Mouse (Mus musculus): ENCODE data around the gene Fam114a2.
"Not testable (repeated sequence)": the region's sequence is repeated elsewhere in the genome, so short reads cannot be mapped to it uniquely, and the experiment has no call there.

Gene Fam114a2

DNA sequence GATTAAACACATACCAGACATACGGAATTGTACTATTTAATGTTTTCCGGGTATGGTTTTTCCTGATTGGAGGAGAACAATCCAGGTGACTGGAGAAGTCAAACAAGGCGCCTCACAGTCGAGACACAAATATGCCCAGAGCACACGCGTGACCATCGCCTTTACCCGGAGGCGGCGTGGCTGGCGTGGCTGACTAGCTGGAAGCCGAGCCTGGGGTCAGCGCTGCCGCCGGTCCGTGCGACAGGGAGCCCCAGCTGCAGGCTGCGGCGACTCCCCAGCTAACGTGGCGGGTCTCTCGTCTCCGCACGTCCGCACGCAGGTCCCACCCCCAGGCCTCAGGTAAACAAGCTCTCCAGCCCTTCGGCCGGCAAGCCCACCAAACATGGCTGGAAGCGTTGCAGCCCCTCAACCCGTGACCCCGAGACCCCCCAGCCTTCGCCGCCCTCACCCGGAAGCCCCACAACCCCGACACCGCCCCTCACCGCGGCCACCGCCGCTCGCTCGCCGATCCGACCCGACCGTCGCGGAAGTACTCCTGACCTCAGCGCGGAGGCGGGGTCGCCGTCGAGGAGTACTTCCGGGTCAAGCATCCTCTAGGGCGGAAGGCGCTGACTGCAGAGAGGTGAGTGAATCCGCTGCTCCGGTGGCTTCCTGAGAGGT, at the start of gene Fam114a2, which contains the start of gene Mfap3:
Gene Fam114a2 (minus strand): TSS at position 527 of the 660 bp plus-strand sequence.
Gene Mfap3 (plus strand): TSS at position 574 of the 660 bp plus-strand sequence.
- in situ Hi-C loops (cut with MboI) = no loop called here

- in situ Hi-C loops (cut with MboI) = no loop called here
Measured at GRCm38 (mm10) chr11:57566091-57567035, 47.9 kb upstream of the Fam114a2 start.

DNA sequence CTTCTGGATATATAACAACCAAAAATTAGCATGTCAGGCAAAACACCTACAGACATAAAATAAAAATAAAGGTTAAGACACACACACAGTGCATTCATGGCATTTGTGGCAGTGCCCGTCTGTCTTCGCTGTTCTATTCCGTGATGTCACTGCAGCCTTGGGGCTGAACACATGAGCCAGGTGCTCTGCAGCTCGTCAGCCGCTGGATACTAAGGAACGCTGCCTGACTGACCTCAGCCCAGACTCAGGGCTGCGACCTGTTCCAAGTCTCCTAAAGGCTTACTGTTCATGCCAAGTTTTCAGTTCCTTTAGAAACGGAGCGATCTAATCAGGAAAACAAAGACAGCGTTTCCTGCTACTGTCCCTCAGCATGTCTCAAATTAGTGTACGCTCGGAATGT, 46.1 kb upstream of the Fam114a2 start:
- in situ Hi-C loops (cut with MboI) = no loop called here

DNA sequence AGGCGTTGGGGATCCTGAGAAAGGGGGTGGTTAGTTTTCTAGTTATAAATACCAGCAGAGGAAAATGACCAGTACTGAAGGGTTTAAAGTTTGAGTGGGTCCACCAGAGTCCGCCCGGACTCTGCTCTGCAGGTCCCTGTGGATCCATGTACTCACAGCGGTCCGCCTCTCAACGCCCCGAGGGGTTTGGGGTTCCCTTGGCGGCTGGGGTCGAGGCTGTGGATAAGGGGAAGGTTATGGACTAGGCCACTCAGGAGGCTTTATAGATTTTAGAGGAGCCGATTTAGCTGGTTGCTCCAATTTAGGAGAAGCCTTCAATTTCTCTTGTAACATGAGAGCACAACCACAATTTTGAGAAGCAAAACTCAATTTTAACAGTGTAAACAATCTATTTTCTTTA, 39.5 kb upstream of the Fam114a2 start:
- in situ Hi-C loops (cut with MboI) = not testable (repeated sequence)

DNA sequence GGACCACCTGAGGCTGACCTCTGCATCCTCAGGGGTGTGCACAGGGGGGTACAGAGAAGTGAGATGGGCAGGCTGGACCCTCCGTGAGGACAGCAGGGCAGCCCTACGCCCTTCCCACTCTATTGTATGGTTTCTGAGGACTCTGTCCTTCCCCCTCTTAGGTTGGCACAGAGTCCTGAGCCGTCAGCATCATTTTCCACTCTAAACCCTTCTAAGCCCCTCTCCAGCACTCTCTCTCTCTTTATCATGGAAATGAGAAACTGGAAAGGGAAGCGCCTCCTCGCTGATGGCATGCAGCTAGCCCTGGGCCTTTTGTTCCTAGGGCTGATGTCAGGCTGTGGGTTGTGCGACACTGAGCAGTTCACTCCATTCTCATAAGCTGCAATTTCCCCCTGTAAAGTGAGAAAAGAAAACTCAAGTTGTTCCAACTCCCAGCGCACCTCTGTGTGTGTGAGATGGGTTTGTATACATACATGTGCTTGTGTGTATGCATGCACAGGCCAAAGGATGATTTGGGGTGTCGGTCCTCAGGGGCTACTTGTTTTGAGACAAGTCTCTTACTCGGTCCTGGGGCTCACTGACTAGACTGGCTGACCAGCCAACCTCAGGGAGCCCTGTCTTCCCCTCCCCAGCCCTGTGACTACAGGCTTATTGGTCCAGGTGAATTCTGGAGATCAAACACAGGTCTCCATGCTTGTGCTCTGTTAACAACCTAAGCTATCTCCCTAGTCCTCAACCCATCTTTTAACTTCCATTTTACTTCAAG, 34.8 kb upstream of the Fam114a2 start:
- in situ Hi-C loops (cut with MboI) = no loop called here

- in situ Hi-C loops (cut with MboI) = no loop called here
Measured at GRCm38 (mm10) chr11:57551016-57551415, 32.6 kb upstream of the Fam114a2 start.

GRCm38 (mm10) chr11:57550230-57550629, 31.8 kb upstream of the Fam114a2 start:
- in situ Hi-C loops (cut with MboI) = no loop called here

- in situ Hi-C loops (cut with MboI) = loop anchor here (10.0 kb wide), 1 partner anchor 216 kb away; no protein-coding TSS in a partner anchor
Measured at GRCm38 (mm10) chr11:57548618-57549550, 30.5 kb upstream of the Fam114a2 start.

- in situ Hi-C loops (cut with MboI) = loop anchor here (10.0 kb wide), 1 partner anchor 224 kb away; no protein-coding TSS in a partner anchor
Measured at GRCm38 (mm10) chr11:57540681-57541080, 22.3 kb upstream of the Fam114a2 start.

DNA sequence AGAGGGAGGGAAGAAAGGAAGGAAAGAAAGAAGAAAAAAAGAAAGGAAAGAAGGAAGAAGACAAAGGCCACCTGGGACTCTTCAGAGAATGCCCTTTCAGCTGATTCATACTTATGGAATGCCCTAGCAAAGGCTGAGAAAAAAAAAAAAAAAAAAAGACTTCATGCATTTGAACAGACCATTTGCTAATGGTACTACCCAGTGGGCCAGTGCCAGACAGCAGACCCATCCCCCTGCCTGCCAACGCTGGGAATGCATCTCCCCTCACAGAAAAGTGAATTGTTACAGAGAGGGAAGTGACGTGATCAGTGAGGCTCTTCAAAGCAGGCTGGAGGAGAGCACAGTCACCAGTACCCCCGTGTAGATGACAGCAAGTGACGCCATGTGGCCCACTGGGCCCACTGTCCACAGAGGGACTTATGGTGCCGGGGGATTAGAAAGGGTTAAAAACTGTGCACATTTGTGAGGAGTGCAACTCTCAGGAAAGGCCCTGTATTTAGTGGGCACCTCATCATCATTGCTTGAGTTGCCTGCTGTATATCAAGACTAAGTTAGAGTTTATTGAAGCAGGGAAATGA, 21.5 kb upstream of the Fam114a2 start:
- in situ Hi-C loops (cut with MboI) = loop anchor here (10.0 kb wide), 1 partner anchor 225 kb away; no protein-coding TSS in a partner anchor

GRCm38 (mm10) chr11:57535912-57536311, 17.5 kb upstream of the Fam114a2 start:
- in situ Hi-C loops (cut with MboI) = no loop called here

DNA sequence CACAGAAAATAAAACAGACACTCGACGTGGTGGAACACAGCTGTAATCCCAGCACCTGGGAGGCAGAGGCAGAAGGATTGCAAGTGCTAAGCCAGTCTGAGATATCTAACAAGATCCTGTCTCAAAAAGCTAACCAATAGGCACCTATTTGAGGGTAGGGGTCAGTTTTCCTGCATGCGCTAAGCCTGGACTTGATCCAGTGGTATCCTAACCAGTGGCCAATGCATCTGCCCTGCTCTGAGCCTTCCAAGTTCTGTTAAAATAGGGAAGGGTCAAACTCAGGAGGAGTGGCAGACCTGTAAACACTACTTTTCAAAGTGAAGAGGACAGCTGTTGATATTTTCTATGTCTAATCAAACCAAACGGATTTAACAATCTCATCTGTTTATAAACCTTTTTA, 13.9 kb upstream of the Fam114a2 start:
- in situ Hi-C loops (cut with MboI) = no loop called here

GRCm38 (mm10) chr11:57531300-57531950, 13.0 kb upstream of the Fam114a2 start:
- in situ Hi-C loops (cut with MboI) = no loop called here

DNA sequence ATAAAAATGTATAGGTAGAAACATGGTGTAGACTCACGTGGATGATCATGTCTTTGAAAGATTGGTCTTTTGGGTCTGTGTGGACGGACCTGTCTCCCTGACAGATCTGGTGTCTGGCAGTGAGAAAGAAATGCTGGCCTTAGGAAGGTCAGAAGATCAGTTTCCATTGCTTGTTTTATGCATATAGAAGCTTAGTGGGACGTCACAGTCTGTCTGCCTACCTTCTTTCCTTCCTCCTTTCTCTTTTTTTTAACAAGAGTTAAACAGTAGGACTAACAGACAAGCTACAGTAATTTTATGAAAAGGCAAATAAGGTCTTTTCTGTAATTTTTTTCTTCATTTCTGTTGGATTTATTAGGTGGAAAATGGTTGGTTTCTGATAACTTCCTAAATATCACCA, 10.7 kb upstream of the Fam114a2 start:
- in situ Hi-C loops (cut with MboI) = no loop called here

- in situ Hi-C loops (cut with MboI) = no loop called here
Measured at GRCm38 (mm10) chr11:57527506-57527905, 9.1 kb upstream of the Fam114a2 start.

GRCm38 (mm10) chr11:57525900-57526299, 7.5 kb upstream of the Fam114a2 start:
- in situ Hi-C loops (cut with MboI) = no loop called here

DNA sequence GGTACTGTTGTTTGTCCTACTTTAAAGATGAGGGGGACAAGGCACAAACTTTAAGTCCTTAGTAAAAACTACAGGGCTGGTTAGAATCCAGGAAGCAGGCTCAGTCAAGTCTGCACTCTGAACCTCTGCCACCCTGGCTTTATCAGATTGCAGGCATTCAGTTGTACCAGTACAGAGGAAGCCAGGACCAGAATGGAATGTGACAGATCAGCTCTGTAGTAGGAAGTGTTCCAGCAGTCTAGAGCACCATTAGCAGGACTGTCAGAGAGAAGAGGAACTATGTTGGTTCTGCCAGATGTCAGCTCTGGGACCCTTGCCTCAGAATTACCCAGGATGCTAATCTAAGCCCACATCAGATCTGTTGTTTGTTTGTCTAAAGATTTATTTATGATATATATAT, 6.2 kb upstream of the Fam114a2 start:
- in situ Hi-C loops (cut with MboI) = no loop called here

- in situ Hi-C loops (cut with MboI) = no loop called here
Measured at GRCm38 (mm10) chr11:57523418-57523817, 5.0 kb upstream of the Fam114a2 start.

GRCm38 (mm10) chr11:57522046-57522445, 3.6 kb upstream of the Fam114a2 start:
- in situ Hi-C loops (cut with MboI) = no loop called here

- in situ Hi-C loops (cut with MboI) = no loop called here
Measured at GRCm38 (mm10) chr11:57521206-57521605, 2.8 kb upstream of the Fam114a2 start.

Data from mature B cell (primary cell).